Mouse (Mus musculus): ENCODE measurements around the gene Znhit2.

- no peak for TF ChIP-seq POLR2A (IDR thresholded peaks at IDR 0.05; ENCODE audit: control insufficient read depth, low read depth, low read length)
- no peak for TF ChIP-seq CTCF (IDR thresholded peaks at IDR 0.05; ENCODE audit: control insufficient read depth, insufficient read depth, insufficient replicate concordance, low read depth, low read length)
These were observed 32.0 kb upstream of the Znhit2 start for GRCm38 (mm10) chr19:6028991-6029390.

All from testis, adult 2 months (tissue).